Mouse (Mus musculus) lung, postnatal 0 days (tissue): ENCODE measurements around the gene 4931440F15Rik. TPM values are rescaled to one million over a fixed set of nuclear protein-coding genes. Genes with fewer than 3 reads are reported as not detected.
"Not testable (repeated sequence)": the region's sequence is repeated elsewhere in the genome, so short reads cannot be mapped to it uniquely, and the experiment has no call there.

Experiments used
- ATAC-seq: fragments of 200-750 bp; cut with Nextera tagmentation; 2 replicates; pipeline ENCODE4 v1.8.0; 2017; ENCODE audit warnings: moderate library complexity
- DNase-seq: peaks from one replicate; pipeline ENCODE4 v3.0.0-alpha.2; 2016; ENCODE audit warnings: low spot score
- H3K27ac ChIP-seq: fragments of 300-500 bp; sonication (generic); 2 replicates; pipeline ENCODE4 v1.5.1; 2014; ENCODE audit warnings: antibody characterized with exemption, mild to moderate bottlenecking, low read length, mixed read lengths
- H3K27me3 ChIP-seq: fragments of 300-500 bp; sonication (generic); replicated peaks from 2 replicates; pipeline ENCODE4 v1.6.1; 2014; ENCODE audit warnings: low read length, mixed read lengths; ENCODE audit not compliant: insufficient read depth
- H3K36me3 ChIP-seq: fragments of 300-500 bp; sonication (generic); 2 replicates; pipeline ENCODE4 v1.6.1; 2014; ENCODE audit warnings: low read length, mixed read lengths; ENCODE audit not compliant: insufficient read depth
- H3K4me1 ChIP-seq: fragments of 300-500 bp; sonication (generic); 2 replicates; pipeline ENCODE4 v1.6.1; 2014; ENCODE audit warnings: antibody characterized with exemption, low read depth, low read length, mixed read lengths; ENCODE audit not compliant: insufficient read depth
- H3K4me2 ChIP-seq: fragments of 300-500 bp; sonication (generic); replicated peaks from 2 replicates; pipeline ENCODE4 v1.6.1; 2014; ENCODE audit warnings: low read depth, mild to moderate bottlenecking, low read length, moderate library complexity, mixed read lengths
- H3K4me3 ChIP-seq: fragments of 300-500 bp; sonication (generic); 2 replicates; pipeline ENCODE4 v1.5.1; 2014; ENCODE audit warnings: low read depth, low read length
- H3K9ac ChIP-seq: fragments of 300-500 bp; sonication (generic); replicated peaks from 2 replicates; pipeline ENCODE4 v1.6.1; 2014; ENCODE audit warnings: low read depth, mild to moderate bottlenecking
- H3K9me3 ChIP-seq: fragments of 300-500 bp; sonication (generic); 2 replicates; pipeline ENCODE4 v1.6.1; 2016; ENCODE audit warnings: low read length, mixed read lengths
- CTCF ChIP-seq: IDR thresholded peaks from 2 replicates; pipeline ENCODE4 v1.5.1; 2016; ENCODE audit warnings: antibody characterized with exemption, mild to moderate bottlenecking
- EP300 ChIP-seq: IDR thresholded peaks from 2 replicates; pipeline ENCODE4 v1.6.1; 2016; ENCODE audit warnings: antibody characterized with exemption, mild to moderate bottlenecking, control low read depth
- WGBS: fragments of 180-500 bp; shearing (Covaris S2); extraction: QIAGEN DNeasy Blood & Tissue Kit; methylation state at CpG from one replicate; pipeline ENCODE4 v1.1.7; 2014; 5-methylcytosine and 5-hydroxymethylcytosine counted together
- polyA plus RNA-seq: library from polyadenylated mRNA; unstranded; fragments of >200 nt; fragmentation: Nextera tagmentation; extraction: Ambion mirVana; gene quantifications from 2 replicates; pipeline ENCODE4 v1.2.1, GENCODE M21; 2015

4931440F15Rik gene
- polyA plus RNA-seq, 1 experiment from 2014 or later: 0.04 TPM

- no peak overlapping the region for H3K27ac ChIP-seq
- no peak overlapping the region for H3K4me2 ChIP-seq
- 85% methylated on average over 3 of the region's 3 CpGs for WGBS
- DNase-seq (no peak), ATAC-seq (no peak)
- no peaks in the 10 kb centered on the region for H3K4me1 ChIP-seq
- H3K9ac ChIP-seq: no peak overlapping the region
- H3K36me3 ChIP-seq: no peaks in the 10 kb centered on the region
- no peak overlapping the region for H3K4me3 ChIP-seq
- no peaks in the 10 kb centered on the region for H3K27me3 ChIP-seq
- TF ChIP-seq CTCF (no peak), EP300 (no peak)
- no peaks in the 10 kb centered on the region for H3K9me3 ChIP-seq
Observed at GRCm38 (mm10) chr11:29840606-29841227, 15.2 kb upstream of the 4931440F15Rik start.

GRCm38 (mm10) chr11:29839781-29840180 is 14.3 kb upstream of the 4931440F15Rik start:
- peak; percentile 97 for ATAC-seq
- peak; percentile 86 for DNase-seq
- Histone ChIP-seq H3K4me1 (no peaks in the 10 kb centered on the region), H3K4me2 (no peak overlapping the region), H3K9me3 (no peaks in the 10 kb centered on the region), H3K9ac (no peak overlapping the region), H3K36me3 (no peaks in the 10 kb centered on the region), H3K4me3 (no peak overlapping the region), H3K27me3 (no peaks in the 10 kb centered on the region), H3K27ac (no peak overlapping the region)
- TF ChIP-seq CTCF (no peak), EP300 (peak; percentile 48; the same call in 1 of the 2 replicates)
- WGBS: 20% methylated on average over 3 of the region's 3 CpGs

GRCm38 (mm10) chr11:29837066-29837465 is 11.6 kb upstream of the 4931440F15Rik start:
- DNase-seq (no peak), ATAC-seq (no peak)
- no peak overlapping the region for H3K4me3 ChIP-seq
- no peak overlapping the region for H3K27ac ChIP-seq
- H3K9ac ChIP-seq: no peak overlapping the region
- no peaks in the 10 kb centered on the region for H3K36me3 ChIP-seq
- H3K4me2 ChIP-seq: no peak overlapping the region
- H3K27me3 ChIP-seq: no peaks in the 10 kb centered on the region
- H3K9me3 ChIP-seq: no peaks in the 10 kb centered on the region
- TF ChIP-seq EP300 (no peak), CTCF (no peak)
- H3K4me1 ChIP-seq: no peaks in the 10 kb centered on the region

GRCm38 (mm10) chr11:29827729-29828128 is 2.3 kb upstream of the 4931440F15Rik start:
- Histone ChIP-seq H3K4me3 (no peak overlapping the region), H3K9me3 (no peaks in the 10 kb centered on the region), H3K9ac (no peak overlapping the region), H3K27ac (no peak overlapping the region), H3K27me3 (no peaks in the 10 kb centered on the region), H3K4me2 (no peak overlapping the region), H3K36me3 (no peaks in the 10 kb centered on the region), H3K4me1 (no peaks in the 10 kb centered on the region)
- ATAC-seq (no peak), DNase-seq (no peak)
- TF ChIP-seq EP300 (no peak), CTCF (no peak)
- WGBS: 71% methylated on average over 2 of the region's 2 CpGs

GRCm38 (mm10) chr11:29826001-29826400 is 533 bp upstream of the 4931440F15Rik start:
- no peaks in the 10 kb centered on the region for H3K4me1 ChIP-seq
- H3K27ac ChIP-seq: no peak overlapping the region
- H3K4me3 ChIP-seq: no peak overlapping the region
- no peaks in the 10 kb centered on the region for H3K9me3 ChIP-seq
- no peak for DNase-seq
- WGBS: 60% methylated on average over 1 of the region's 1 CpGs
- H3K9ac ChIP-seq: no peak overlapping the region
- no peaks in the 10 kb centered on the region for H3K27me3 ChIP-seq
- no peak overlapping the region for H3K4me2 ChIP-seq
- TF ChIP-seq EP300 (no peak), CTCF (no peak)
- H3K36me3 ChIP-seq: no peaks in the 10 kb centered on the region
- no peak for ATAC-seq

GRCm38 (mm10) chr11:29824474-29825270 is 796 bp downstream of the 4931440F15Rik start:
- WGBS: 10% methylated on average over 56 of the region's 62 CpGs
- ATAC-seq: peak; percentile 63
- H3K27me3 ChIP-seq, H3K4me3 ChIP-seq, H3K9ac ChIP-seq, H3K36me3 ChIP-seq, H3K4me1 ChIP-seq, H3K27ac ChIP-seq, DNase-seq, H3K9me3 ChIP-seq: not testable (repeated sequence)
- peak overlapping the region; percentile 30 for H3K4me2 ChIP-seq
